Mouse (Mus musculus): ENCODE results near the gene Orm3.

Gene Orm3

GRCm38 (mm10) chr4:63362150-63362549 lies 6.2 kb downstream of the Orm3 start, which contains the start of gene Orm2:
Gene Orm2 (plus strand): TSS chr4:63362449.
- in situ Hi-C loops (cut with MboI; ENCODE audit: unreplicated experiment in 2 of 2) = loop anchor here (5.0 kb wide), 2 partner anchors 135 to 590 kb away; partner anchors contain the start of gene Whrn (in 1 of the 2)

- in situ Hi-C loops (cut with MboI; ENCODE audit: unreplicated experiment in 2 of 2) = no loop called here
These were observed 12.6 kb downstream of the Orm3 start for GRCm38 (mm10) chr4:63368577-63368976.

GRCm38 (mm10) chr4:63370897-63371296 lies 14.9 kb downstream of the Orm3 start:
- in situ Hi-C loops (cut with MboI; ENCODE audit: unreplicated experiment in 2 of 2) = loop anchor here (5.0 to 10.0 kb wide), 4 partner anchors 36 to 194 kb away; partner anchors contain the start of genes Tmem268 (in 1 of the 2) and Whrn (in 1 of the 2)

- in situ Hi-C loops (cut with MboI; ENCODE audit: unreplicated experiment in 2 of 2) = loop anchor here (5.0 to 10.0 kb wide), 4 partner anchors 35 to 193 kb away; partner anchors contain the start of genes Tmem268 (in 1 of the 2) and Whrn (in 1 of the 2)
These were observed 15.9 kb downstream of the Orm3 start for GRCm38 (mm10) chr4:63371890-63372289.

GRCm38 (mm10) chr4:63373404-63373803 lies 17.4 kb downstream of the Orm3 start:
- in situ Hi-C loops (cut with MboI; ENCODE audit: unreplicated experiment in 2 of 2) = loop anchor here (5.0 to 10.0 kb wide), 4 partner anchors 34 to 191 kb away; partner anchors contain the start of genes Tmem268 (in 1 of the 2) and Whrn (in 1 of the 2)

- in situ Hi-C loops (cut with MboI; ENCODE audit: unreplicated experiment in 2 of 2) = loop anchor here (5.0 to 10.0 kb wide), 4 partner anchors 33 to 190 kb away; partner anchors contain the start of genes Tmem268 (in 1 of the 2) and Whrn (in 1 of the 2)
These were observed 18.4 kb downstream of the Orm3 start for GRCm38 (mm10) chr4:63374331-63374730.

- in situ Hi-C loops (cut with MboI; ENCODE audit: unreplicated experiment in 2 of 2) = loop anchor here (10.0 to 25.0 kb wide), 3 partner anchors 189 to 1038 kb away; partner anchors contain the start of genes Fkbp15 (in 1 of the 2) and Slc31a1 (in 1 of the 2)
These were observed 19.4 kb downstream of the Orm3 start for GRCm38 (mm10) chr4:63375367-63375766.

- in situ Hi-C loops (cut with MboI; ENCODE audit: unreplicated experiment in 2 of 2) = loop anchor here (10.0 to 25.0 kb wide), 3 partner anchors 187 to 1040 kb away; partner anchors contain the start of genes Fkbp15 (in 1 of the 2) and Slc31a1 (in 1 of the 2)
These were observed 21.5 kb downstream of the Orm3 start for GRCm38 (mm10) chr4:63377483-63377882.

GRCm38 (mm10) chr4:63382676-63383369 lies 26.9 kb downstream of the Orm3 start:
- in situ Hi-C loops (cut with MboI; ENCODE audit: unreplicated experiment in 2 of 2) = loop anchor here (25.0 kb wide), 2 partner anchors 1021 to 1046 kb away; partner anchors contain the start of genes Fkbp15 (in 1 of the 2) and Slc31a1 (in 1 of the 2)

- in situ Hi-C loops (cut with MboI; ENCODE audit: unreplicated experiment in 2 of 2) = loop anchor here (25.0 kb wide), 2 partner anchors 1021 to 1046 kb away; partner anchors contain the start of genes Fkbp15 (in 1 of the 2) and Slc31a1 (in 1 of the 2)
These were observed 27.5 kb downstream of the Orm3 start for GRCm38 (mm10) chr4:63383474-63383873.

GRCm38 (mm10) chr4:63384262-63384661 lies 28.3 kb downstream of the Orm3 start:
- in situ Hi-C loops (cut with MboI; ENCODE audit: unreplicated experiment in 2 of 2) = loop anchor here (25.0 kb wide), 2 partner anchors 1022 to 1047 kb away; partner anchors contain the start of genes Fkbp15 (in 1 of the 2) and Slc31a1 (in 1 of the 2)

GRCm38 (mm10) chr4:63385253-63385652 lies 29.3 kb downstream of the Orm3 start:
- in situ Hi-C loops (cut with MboI; ENCODE audit: unreplicated experiment in 2 of 2) = loop anchor here (25.0 kb wide), 2 partner anchors 1023 to 1048 kb away; partner anchors contain the start of genes Fkbp15 (in 1 of the 2) and Slc31a1 (in 1 of the 2)

- in situ Hi-C loops (cut with MboI; ENCODE audit: unreplicated experiment in 2 of 2) = loop anchor here (25.0 kb wide), 2 partner anchors 1023 to 1048 kb away; partner anchors contain the start of genes Fkbp15 (in 1 of the 2) and Slc31a1 (in 1 of the 2)
These were observed 29.8 kb downstream of the Orm3 start for GRCm38 (mm10) chr4:63385784-63386183.

GRCm38 (mm10) chr4:63388029-63388428 lies 32.1 kb downstream of the Orm3 start:
- in situ Hi-C loops (cut with MboI; ENCODE audit: unreplicated experiment in 2 of 2) = loop anchor here (25.0 kb wide), 2 partner anchors 1026 to 1051 kb away; partner anchors contain the start of genes Fkbp15 (in 1 of the 2) and Slc31a1 (in 1 of the 2)

- in situ Hi-C loops (cut with MboI; ENCODE audit: unreplicated experiment in 2 of 2) = loop anchor here (25.0 kb wide), 2 partner anchors 1027 to 1052 kb away; partner anchors contain the start of genes Fkbp15 (in 1 of the 2) and Slc31a1 (in 1 of the 2)
These were observed 33.3 kb downstream of the Orm3 start for GRCm38 (mm10) chr4:63389121-63389886.

GRCm38 (mm10) chr4:63389887-63390528 lies 34.0 kb downstream of the Orm3 start:
- in situ Hi-C loops (cut with MboI; ENCODE audit: unreplicated experiment in 2 of 2) = loop anchor here (25.0 kb wide), 2 partner anchors 1028 to 1053 kb away; partner anchors contain the start of genes Fkbp15 (in 1 of the 2) and Slc31a1 (in 1 of the 2)

- in situ Hi-C loops (cut with MboI; ENCODE audit: unreplicated experiment in 2 of 2) = loop anchor here (25.0 kb wide), 2 partner anchors 1029 to 1054 kb away; partner anchors contain the start of genes Fkbp15 (in 1 of the 2) and Slc31a1 (in 1 of the 2)
These were observed 35.4 kb downstream of the Orm3 start for GRCm38 (mm10) chr4:63391322-63391721.

GRCm38 (mm10) chr4:63397981-63398537 lies 42.1 kb downstream of the Orm3 start:
- in situ Hi-C loops (cut with MboI; ENCODE audit: unreplicated experiment in 2 of 2) = loop anchor here (25.0 kb wide), 2 partner anchors 1036 to 1061 kb away; partner anchors contain the start of genes Fkbp15 (in 1 of the 2) and Slc31a1 (in 1 of the 2)
